Mouse (Mus musculus): ENCODE results near the gene Pex14. TPM values are rescaled to one million over a fixed set of nuclear protein-coding genes. Genes with fewer than 3 reads are reported as not detected.

Pex14 gene
- polyA plus RNA-seq, 1 experiment from 2014 or later: 53.9 TPM

GRCm38 (mm10) chr4:149048625-149049228, 50.9 kb downstream of the Pex14 start:
- ATAC-seq (ENCODE audit: low FRiP score, low read depth): no peak
- Histone ChIP-seq H3K27ac (replicated peaks) (no peak overlapping the region), H3K4me2 (replicated peaks) (peak overlapping the region; percentile 26; the same call in 1 of the 2 replicates), H3K4me3 (no peak overlapping the region), H3K27me3 (peaks cover 70% of the 10 kb centered on the region), H3K4me1 (peaks cover 30% of the 10 kb centered on the region), H3K9ac (replicated peaks) (no peak overlapping the region), H3K9me3 (no peaks in the 10 kb centered on the region), H3K36me3 (no peaks in the 10 kb centered on the region)
- 21% methylated on average over 10 of the region's 10 CpGs for WGBS

- Histone ChIP-seq H3K36me3 (no peaks in the 10 kb centered on the region), H3K4me1 (peaks cover 30% of the 10 kb centered on the region), H3K27ac (replicated peaks) (no peak overlapping the region), H3K9me3 (no peaks in the 10 kb centered on the region), H3K4me3 (no peak overlapping the region), H3K4me2 (replicated peaks) (0 out of 2 replicates have a peak overlapping the region, but pooled peaks have one; percentile 14), H3K27me3 (peaks cover 61% of the 10 kb centered on the region), H3K9ac (replicated peaks) (no peak overlapping the region)
- ATAC-seq (ENCODE audit: low FRiP score, low read depth): peak; percentile 65
- WGBS: 6% methylated on average over 10 of the region's 10 CpGs
These were observed 52.3 kb downstream of the Pex14 start for GRCm38 (mm10) chr4:149047360-149047759.

- H3K4me1 ChIP-seq: peaks cover 30% of the 10 kb centered on the region
- 61% methylated on average over 5 of the region's 5 CpGs for WGBS
- no peak overlapping the region for H3K4me3 ChIP-seq
- peaks cover 51% of the 10 kb centered on the region for H3K27me3 ChIP-seq
- H3K9me3 ChIP-seq: no peaks in the 10 kb centered on the region
- no peaks in the 10 kb centered on the region for H3K36me3 ChIP-seq
- H3K4me2 ChIP-seq (replicated peaks): no peak overlapping the region
- no peak overlapping the region for H3K9ac ChIP-seq (replicated peaks)
- H3K27ac ChIP-seq (replicated peaks): no peak overlapping the region
- no peak for ATAC-seq (ENCODE audit: low FRiP score, low read depth)
These were observed 53.8 kb downstream of the Pex14 start for GRCm38 (mm10) chr4:149045885-149046284.

- peak overlapping the region; percentile 42 for H3K27ac ChIP-seq (replicated peaks)
- WGBS: 40% methylated on average over 6 of the region's 6 CpGs
- H3K9me3 ChIP-seq: no peaks in the 10 kb centered on the region
- no peak overlapping the region for H3K4me3 ChIP-seq
- peaks cover 29% of the 10 kb centered on the region for H3K4me1 ChIP-seq
- no peak overlapping the region for H3K4me2 ChIP-seq (replicated peaks)
- ATAC-seq (ENCODE audit: low FRiP score, low read depth): no peak
- no peak overlapping the region for H3K9ac ChIP-seq (replicated peaks)
- peaks cover 8% of the 10 kb centered on the region for H3K27me3 ChIP-seq
- H3K36me3 ChIP-seq: no peaks in the 10 kb centered on the region
These were observed 59.4 kb downstream of the Pex14 start for GRCm38 (mm10) chr4:149040289-149040688.

GRCm38 (mm10) chr4:149037706-149038105, 62.0 kb downstream of the Pex14 start:
- Histone ChIP-seq H3K27me3 (peaks cover 3% of the 10 kb centered on the region; the same call in 1 of the 2 replicates), H3K36me3 (no peaks in the 10 kb centered on the region), H3K9ac (replicated peaks) (no peak overlapping the region), H3K4me1 (peaks cover 34% of the 10 kb centered on the region), H3K9me3 (no peaks in the 10 kb centered on the region), H3K4me3 (no peak overlapping the region), H3K27ac (replicated peaks) (no peak overlapping the region), H3K4me2 (replicated peaks) (no peak overlapping the region)
- ATAC-seq (ENCODE audit: low FRiP score, low read depth): no peak
- WGBS: 58% methylated on average over 6 of the region's 6 CpGs

- no peak for ATAC-seq (ENCODE audit: low FRiP score, low read depth)
- Histone ChIP-seq H3K27ac (replicated peaks) (no peak overlapping the region), H3K36me3 (no peaks in the 10 kb centered on the region), H3K4me3 (no peak overlapping the region), H3K4me2 (replicated peaks) (no peak overlapping the region), H3K9me3 (no peaks in the 10 kb centered on the region), H3K27me3 (peaks cover 3% of the 10 kb centered on the region; the same call in 1 of the 2 replicates), H3K4me1 (peaks cover 34% of the 10 kb centered on the region), H3K9ac (replicated peaks) (no peak overlapping the region)
- WGBS: 51% methylated on average over 9 of the region's 9 CpGs
These were observed 63.1 kb downstream of the Pex14 start for GRCm38 (mm10) chr4:149036592-149036991.

GRCm38 (mm10) chr4:149031507-149031906, 68.2 kb downstream of the Pex14 start:
- Histone ChIP-seq H3K4me1 (peaks cover 26% of the 10 kb centered on the region), H3K9me3 (no peaks in the 10 kb centered on the region), H3K27me3 (peaks cover 13% of the 10 kb centered on the region), H3K27ac (replicated peaks) (no peak overlapping the region), H3K9ac (replicated peaks) (no peak overlapping the region), H3K4me3 (no peak overlapping the region), H3K4me2 (replicated peaks) (no peak overlapping the region), H3K36me3 (no peaks in the 10 kb centered on the region)
- ATAC-seq (ENCODE audit: low FRiP score, low read depth): no peak
- WGBS: 80% methylated on average over 4 of the region's 4 CpGs

- peaks cover 18% of the 10 kb centered on the region for H3K27me3 ChIP-seq
- WGBS: 39% methylated on average over 9 of the region's 9 CpGs
- no peak overlapping the region for H3K4me2 ChIP-seq (replicated peaks)
- no peak overlapping the region for H3K27ac ChIP-seq (replicated peaks)
- H3K9ac ChIP-seq (replicated peaks): no peak overlapping the region
- H3K4me1 ChIP-seq: peaks cover 25% of the 10 kb centered on the region
- no peak overlapping the region for H3K4me3 ChIP-seq
- no peaks in the 10 kb centered on the region for H3K9me3 ChIP-seq
- no peaks in the 10 kb centered on the region for H3K36me3 ChIP-seq
- ATAC-seq (ENCODE audit: low FRiP score, low read depth): peak; percentile 44; the same call in 1 of the 2 replicates
These were observed 72.1 kb downstream of the Pex14 start for GRCm38 (mm10) chr4:149027571-149027970.

GRCm38 (mm10) chr4:149025242-149025641, 74.4 kb downstream of the Pex14 start:
- no peak overlapping the region for H3K4me2 ChIP-seq (replicated peaks)
- 60% methylated on average over 10 of the region's 10 CpGs for WGBS
- H3K4me3 ChIP-seq: no peak overlapping the region
- peaks cover 18% of the 10 kb centered on the region for H3K27me3 ChIP-seq
- H3K4me1 ChIP-seq: peaks cover 30% of the 10 kb centered on the region
- H3K36me3 ChIP-seq: no peaks in the 10 kb centered on the region
- no peak for ATAC-seq (ENCODE audit: low FRiP score, low read depth)
- no peak overlapping the region; the same call in 1 of the 2 replicates for H3K9ac ChIP-seq (replicated peaks)
- H3K9me3 ChIP-seq: no peaks in the 10 kb centered on the region
- no peak overlapping the region for H3K27ac ChIP-seq (replicated peaks)

GRCm38 (mm10) chr4:149021021-149021420, 78.7 kb downstream of the Pex14 start:
- Histone ChIP-seq H3K4me1 (peaks cover 15% of the 10 kb centered on the region; the same call in 1 of the 2 replicates), H3K36me3 (no peaks in the 10 kb centered on the region), H3K4me3 (no peak overlapping the region), H3K27me3 (peaks cover 1% of the 10 kb centered on the region; the same call in 1 of the 2 replicates), H3K27ac (replicated peaks) (no peak overlapping the region), H3K9ac (replicated peaks) (no peak overlapping the region), H3K4me2 (replicated peaks) (no peak overlapping the region), H3K9me3 (no peaks in the 10 kb centered on the region)
- ATAC-seq (ENCODE audit: low FRiP score, low read depth): no peak

- no peak for ATAC-seq (ENCODE audit: low FRiP score, low read depth)
- Histone ChIP-seq H3K9ac (replicated peaks) (no peak overlapping the region), H3K36me3 (no peaks in the 10 kb centered on the region), H3K9me3 (no peaks in the 10 kb centered on the region), H3K4me1 (0 out of 2 replicates have a peak, but pooled peaks cover 5% of the 10 kb centered on the region), H3K27me3 (no peaks in the 10 kb centered on the region; the same call in 1 of the 2 replicates), H3K4me3 (no peak overlapping the region), H3K4me2 (replicated peaks) (no peak overlapping the region), H3K27ac (replicated peaks) (no peak overlapping the region)
- 84% methylated on average over 6 of the region's 6 CpGs for WGBS
These were observed 80.2 kb downstream of the Pex14 start for GRCm38 (mm10) chr4:149019456-149019855.

GRCm38 (mm10) chr4:149006756-149007155, 92.9 kb downstream of the Pex14 start:
- Histone ChIP-seq H3K27ac (replicated peaks) (no peak overlapping the region), H3K9me3 (no peaks in the 10 kb centered on the region), H3K9ac (replicated peaks) (no peak overlapping the region), H3K4me1 (no peaks in the 10 kb centered on the region), H3K27me3 (no peaks in the 10 kb centered on the region), H3K36me3 (no peaks in the 10 kb centered on the region), H3K4me3 (no peak overlapping the region), H3K4me2 (replicated peaks) (no peak overlapping the region)
- no peak for ATAC-seq (ENCODE audit: low FRiP score, low read depth)
- 88% methylated on average over 6 of the region's 6 CpGs for WGBS

GRCm38 (mm10) chr4:149006107-149006506, 93.6 kb downstream of the Pex14 start:
- H3K4me2 ChIP-seq (replicated peaks): no peak overlapping the region
- ATAC-seq (ENCODE audit: low FRiP score, low read depth): no peak
- H3K9ac ChIP-seq (replicated peaks): no peak overlapping the region
- no peaks in the 10 kb centered on the region for H3K9me3 ChIP-seq
- no peaks in the 10 kb centered on the region for H3K27me3 ChIP-seq
- H3K36me3 ChIP-seq: no peaks in the 10 kb centered on the region
- H3K27ac ChIP-seq (replicated peaks): no peak overlapping the region
- 98% methylated on average over 3 of the region's 3 CpGs for WGBS
- H3K4me3 ChIP-seq: no peak overlapping the region
- no peaks in the 10 kb centered on the region for H3K4me1 ChIP-seq

All from midbrain, embryonic 12.5 days (tissue).